Mouse (Mus musculus): ENCODE data around the gene Rb1. TPM values are rescaled to one million over a fixed set of nuclear protein-coding genes. Genes with fewer than 3 reads are reported as not detected.

Rb1 gene
- polyA plus RNA-seq, 1 experiment from 2014 or later: 21.8 TPM

DNA sequence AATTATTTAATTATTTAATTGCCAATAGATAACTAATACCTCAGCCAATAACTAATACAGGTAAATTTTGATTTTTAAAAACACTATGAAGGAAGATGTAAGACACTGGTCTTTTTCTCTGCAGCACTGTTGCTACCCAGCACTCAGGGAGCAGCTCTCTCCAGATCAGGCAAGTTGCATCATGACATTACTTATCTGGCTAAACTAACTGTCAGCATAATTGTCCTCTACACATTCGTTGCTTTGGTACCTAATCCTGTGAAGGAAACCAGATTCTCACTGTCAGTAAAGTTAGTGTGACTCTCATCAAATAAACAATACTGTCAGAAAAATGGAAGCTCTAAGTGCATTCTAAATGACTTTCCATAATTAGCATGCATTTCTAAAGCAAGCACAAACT lies 98.8 kb downstream of the Rb1 start:
- WGBS: 8% methylated on average over 1 of the region's 1 CpGs

GRCm38 (mm10) chr14:73226346-73226745 lies 99.3 kb downstream of the Rb1 start:
- Histone ChIP-seq H3K4me1 (replicated peaks; ENCODE audit: control insufficient read depth, insufficient read depth, low read length) (0 out of 2 replicates have a peak, but pooled peaks cover 1% of the 10 kb centered on the region), H3K4me2 (ENCODE audit: low read length) (no peak overlapping the region), H3K27me3 (replicated peaks; ENCODE audit: control insufficient read depth, insufficient read depth, low read length) (no peaks in the 10 kb centered on the region), H3K9ac (ENCODE audit: low read length) (no peak overlapping the region), H3K27ac (ENCODE audit: low read depth) (no peak overlapping the region), H3K4me3 (ENCODE audit: low read depth, low read length) (no peak overlapping the region), H3K36me3 (ENCODE audit: control insufficient read depth, insufficient read depth, low read length) (no peaks in the 10 kb centered on the region), H3K9me3 (ENCODE audit: control insufficient read depth, low read length) (no peaks in the 10 kb centered on the region)
- DNase-seq (ENCODE audit: low spot score) (no peak), ATAC-seq (replicated peaks; ENCODE audit: low FRiP score, low TSS enrichment, low read depth) (no peak)
- WGBS: 50% methylated on average over 3 of the region's 3 CpGs

More for the DNA sequence above, 98.8 kb downstream of the Rb1 start:
- ATAC-seq (replicated peaks; ENCODE audit: low FRiP score, low TSS enrichment, low read depth) (no peak), DNase-seq (ENCODE audit: low spot score) (no peak)
- H3K4me3 ChIP-seq (ENCODE audit: low read depth, low read length): no peak overlapping the region
- H3K4me1 ChIP-seq (replicated peaks; ENCODE audit: control insufficient read depth, insufficient read depth, low read length): 0 out of 2 replicates have a peak, but pooled peaks cover 4% of the 10 kb centered on the region
- no peak overlapping the region for H3K27ac ChIP-seq (ENCODE audit: low read depth)
- H3K36me3 ChIP-seq (ENCODE audit: control insufficient read depth, insufficient read depth, low read length): no peaks in the 10 kb centered on the region
- no peak overlapping the region for H3K4me2 ChIP-seq (ENCODE audit: low read length)
- H3K9me3 ChIP-seq (ENCODE audit: control insufficient read depth, low read length): no peaks in the 10 kb centered on the region
- no peaks in the 10 kb centered on the region for H3K27me3 ChIP-seq (replicated peaks; ENCODE audit: control insufficient read depth, insufficient read depth, low read length)
- no peak overlapping the region for H3K9ac ChIP-seq (ENCODE audit: low read length)

- no peak overlapping the region for H3K27ac ChIP-seq (ENCODE audit: low read depth)
- H3K4me1 ChIP-seq (replicated peaks; ENCODE audit: control insufficient read depth, insufficient read depth, low read length): no peaks in the 10 kb centered on the region
- H3K9me3 ChIP-seq (ENCODE audit: control insufficient read depth, low read length): no peaks in the 10 kb centered on the region
- H3K9ac ChIP-seq (ENCODE audit: low read length): no peak overlapping the region
- WGBS: 78% methylated on average over 9 of the region's 9 CpGs
- ATAC-seq (replicated peaks; ENCODE audit: low FRiP score, low TSS enrichment, low read depth): no peak
- DNase-seq (ENCODE audit: low spot score): no peak
- H3K4me3 ChIP-seq (ENCODE audit: low read depth, low read length): no peak overlapping the region
- no peaks in the 10 kb centered on the region for H3K36me3 ChIP-seq (ENCODE audit: control insufficient read depth, insufficient read depth, low read length)
- H3K27me3 ChIP-seq (replicated peaks; ENCODE audit: control insufficient read depth, insufficient read depth, low read length): no peaks in the 10 kb centered on the region
- H3K4me2 ChIP-seq (ENCODE audit: low read length): no peak overlapping the region
These were observed 103.2 kb downstream of the Rb1 start for GRCm38 (mm10) chr14:73222316-73222970.

GRCm38 (mm10) chr14:73217062-73217461 lies 108.6 kb downstream of the Rb1 start:
- Histone ChIP-seq H3K4me1 (replicated peaks; ENCODE audit: control insufficient read depth, insufficient read depth, low read length) (no peaks in the 10 kb centered on the region), H3K4me3 (ENCODE audit: low read depth, low read length) (no peak overlapping the region), H3K27ac (ENCODE audit: low read depth) (no peak overlapping the region), H3K4me2 (ENCODE audit: low read length) (no peak overlapping the region), H3K36me3 (ENCODE audit: control insufficient read depth, insufficient read depth, low read length) (peaks cover 7% of the 10 kb centered on the region; the same call in 1 of the 2 replicates), H3K9ac (ENCODE audit: low read length) (no peak overlapping the region), H3K27me3 (replicated peaks; ENCODE audit: control insufficient read depth, insufficient read depth, low read length) (no peaks in the 10 kb centered on the region), H3K9me3 (ENCODE audit: control insufficient read depth, low read length) (no peaks in the 10 kb centered on the region)
- WGBS: 91% methylated on average over 1 of the region's 1 CpGs
- ATAC-seq (replicated peaks; ENCODE audit: low FRiP score, low TSS enrichment, low read depth): no peak
- no peak for DNase-seq (ENCODE audit: low spot score)

- peaks cover 7% of the 10 kb centered on the region; the same call in 1 of the 2 replicates for H3K36me3 ChIP-seq (ENCODE audit: control insufficient read depth, insufficient read depth, low read length)
- no peak overlapping the region for H3K27ac ChIP-seq (ENCODE audit: low read depth)
- no peaks in the 10 kb centered on the region for H3K4me1 ChIP-seq (replicated peaks; ENCODE audit: control insufficient read depth, insufficient read depth, low read length)
- H3K4me3 ChIP-seq (ENCODE audit: low read depth, low read length): no peak overlapping the region
- H3K4me2 ChIP-seq (ENCODE audit: low read length): no peak overlapping the region
- no peaks in the 10 kb centered on the region for H3K9me3 ChIP-seq (ENCODE audit: control insufficient read depth, low read length)
- H3K9ac ChIP-seq (ENCODE audit: low read length): no peak overlapping the region
- no peak for DNase-seq (ENCODE audit: low spot score)
- 90% methylated on average over 5 of the region's 5 CpGs for WGBS
- H3K27me3 ChIP-seq (replicated peaks; ENCODE audit: control insufficient read depth, insufficient read depth, low read length): no peaks in the 10 kb centered on the region
- ATAC-seq (replicated peaks; ENCODE audit: low FRiP score, low TSS enrichment, low read depth): no peak
These were observed 114.1 kb downstream of the Rb1 start for GRCm38 (mm10) chr14:73211477-73211876.

DNA sequence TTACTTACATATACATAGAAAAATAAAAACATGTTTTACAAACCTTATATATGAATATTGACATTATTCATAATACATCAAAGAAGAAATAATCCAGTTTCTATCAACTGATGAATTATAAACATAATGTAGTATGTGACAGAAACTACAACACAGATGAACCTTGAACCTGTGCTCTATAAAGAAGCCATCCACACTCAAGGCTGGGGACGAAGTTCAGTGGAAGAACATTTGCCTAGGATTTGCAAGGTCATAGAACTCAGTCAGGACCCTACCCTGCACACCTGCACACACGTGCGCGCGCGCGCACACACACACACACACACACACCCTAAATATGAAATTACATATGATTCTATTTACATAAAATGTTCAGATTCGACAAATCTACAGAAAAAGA lies 115.4 kb downstream of the Rb1 start:
- no peak for DNase-seq (ENCODE audit: low spot score)
- ATAC-seq (replicated peaks; ENCODE audit: low FRiP score, low TSS enrichment, low read depth): no peak

DNA sequence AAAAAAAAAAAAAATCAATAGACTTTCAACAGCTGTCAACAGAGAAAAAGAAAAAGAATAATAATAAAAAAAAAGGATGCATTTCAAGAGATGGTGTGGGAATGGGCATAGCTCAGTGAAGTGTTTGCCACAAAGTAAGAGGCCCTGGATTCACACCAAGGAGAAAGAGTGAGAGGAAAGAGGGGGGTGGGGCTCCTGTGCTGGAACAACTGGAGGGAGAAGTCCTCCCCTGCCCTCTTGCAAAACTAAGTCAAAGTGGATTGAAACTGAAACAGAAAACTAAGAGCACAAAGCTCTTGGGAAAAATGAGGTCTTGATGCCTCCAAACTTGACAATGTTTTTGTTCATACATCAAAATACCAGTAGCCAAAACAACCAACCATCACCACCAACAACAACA lies 116.4 kb downstream of the Rb1 start:
- no peaks in the 10 kb centered on the region for H3K9me3 ChIP-seq (ENCODE audit: control insufficient read depth, low read length)

More for the DNA sequence above, 115.4 kb downstream of the Rb1 start:
- H3K27ac ChIP-seq (ENCODE audit: low read depth): no peak overlapping the region
- H3K27me3 ChIP-seq (replicated peaks; ENCODE audit: control insufficient read depth, insufficient read depth, low read length): no peaks in the 10 kb centered on the region
- 94% methylated on average over 8 of the region's 8 CpGs for WGBS
- H3K9me3 ChIP-seq (ENCODE audit: control insufficient read depth, low read length): no peaks in the 10 kb centered on the region
- no peak overlapping the region for H3K9ac ChIP-seq (ENCODE audit: low read length)
- no peaks in the 10 kb centered on the region for H3K36me3 ChIP-seq (ENCODE audit: control insufficient read depth, insufficient read depth, low read length)
- H3K4me1 ChIP-seq (replicated peaks; ENCODE audit: control insufficient read depth, insufficient read depth, low read length): no peaks in the 10 kb centered on the region
- H3K4me3 ChIP-seq (ENCODE audit: low read depth, low read length): no peak overlapping the region
- H3K4me2 ChIP-seq (ENCODE audit: low read length): no peak overlapping the region

DNA sequence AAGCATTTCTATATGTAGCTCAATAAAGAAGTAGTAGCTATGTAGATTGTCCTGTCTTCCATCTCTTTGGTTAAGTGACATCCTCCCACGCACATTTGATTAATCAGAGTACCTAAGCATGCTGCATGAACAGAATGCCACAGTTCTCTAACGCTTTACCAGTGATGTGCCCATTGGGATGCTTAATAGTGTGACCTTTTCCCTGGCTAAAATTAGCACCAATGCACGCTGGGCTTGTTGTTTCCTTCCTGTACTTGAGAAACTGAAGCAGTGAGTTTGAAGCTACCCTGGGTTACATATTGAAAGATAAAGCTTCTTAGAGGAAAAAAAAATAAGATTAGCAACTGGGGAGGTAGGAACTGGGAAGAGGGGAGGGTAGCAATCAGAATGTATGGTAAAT lies 121.6 kb downstream of the Rb1 start:
- no peak for ATAC-seq (replicated peaks; ENCODE audit: low FRiP score, low TSS enrichment, low read depth)
- Histone ChIP-seq H3K9ac (ENCODE audit: low read length) (no peak overlapping the region), H3K9me3 (ENCODE audit: control insufficient read depth, low read length) (no peaks in the 10 kb centered on the region), H3K36me3 (ENCODE audit: control insufficient read depth, insufficient read depth, low read length) (no peaks in the 10 kb centered on the region), H3K4me3 (ENCODE audit: low read depth, low read length) (no peak overlapping the region), H3K27me3 (replicated peaks; ENCODE audit: control insufficient read depth, insufficient read depth, low read length) (no peaks in the 10 kb centered on the region), H3K4me2 (ENCODE audit: low read length) (no peak overlapping the region), H3K4me1 (replicated peaks; ENCODE audit: control insufficient read depth, insufficient read depth, low read length) (no peaks in the 10 kb centered on the region), H3K27ac (ENCODE audit: low read depth) (no peak overlapping the region)
- WGBS: 66% methylated on average over 3 of the region's 3 CpGs
- no peak for DNase-seq (ENCODE audit: low spot score)

More for the DNA sequence above, 116.4 kb downstream of the Rb1 start:
- Histone ChIP-seq H3K4me1 (replicated peaks; ENCODE audit: control insufficient read depth, insufficient read depth, low read length) (no peaks in the 10 kb centered on the region), H3K27ac (ENCODE audit: low read depth) (no peak overlapping the region), H3K27me3 (replicated peaks; ENCODE audit: control insufficient read depth, insufficient read depth, low read length) (no peaks in the 10 kb centered on the region), H3K36me3 (ENCODE audit: control insufficient read depth, insufficient read depth, low read length) (no peaks in the 10 kb centered on the region), H3K4me2 (ENCODE audit: low read length) (no peak overlapping the region), H3K4me3 (ENCODE audit: low read depth, low read length) (no peak overlapping the region), H3K9ac (ENCODE audit: low read length) (no peak overlapping the region)
- ATAC-seq (replicated peaks; ENCODE audit: low FRiP score, low TSS enrichment, low read depth) (no peak), DNase-seq (ENCODE audit: low spot score) (no peak)

DNA sequence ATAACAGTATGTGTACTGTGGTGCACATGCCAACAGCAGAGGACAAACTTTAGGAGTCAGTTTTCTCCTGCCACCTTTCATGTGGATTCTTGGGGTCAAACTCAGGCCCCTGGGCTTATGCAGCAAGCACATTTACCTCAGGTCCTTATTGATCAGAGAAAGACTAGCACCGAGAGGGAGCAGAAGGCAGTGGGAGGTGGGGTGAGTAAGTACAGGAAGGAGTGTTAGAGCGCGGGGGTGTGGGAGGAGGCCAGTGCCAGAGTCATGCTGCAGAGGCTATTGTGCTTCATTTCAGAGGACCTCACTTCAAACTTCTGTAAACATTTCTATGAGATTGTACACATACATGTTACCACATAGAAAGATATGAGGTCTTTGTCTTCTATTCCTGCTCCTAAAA lies 124.2 kb downstream of the Rb1 start:
- Histone ChIP-seq H3K9ac (ENCODE audit: low read length) (no peak overlapping the region), H3K9me3 (ENCODE audit: control insufficient read depth, low read length) (no peaks in the 10 kb centered on the region), H3K27me3 (replicated peaks; ENCODE audit: control insufficient read depth, insufficient read depth, low read length) (no peaks in the 10 kb centered on the region), H3K4me3 (ENCODE audit: low read depth, low read length) (no peak overlapping the region), H3K4me1 (replicated peaks; ENCODE audit: control insufficient read depth, insufficient read depth, low read length) (no peaks in the 10 kb centered on the region), H3K4me2 (ENCODE audit: low read length) (no peak overlapping the region), H3K27ac (ENCODE audit: low read depth) (no peak overlapping the region), H3K36me3 (ENCODE audit: control insufficient read depth, insufficient read depth, low read length) (no peaks in the 10 kb centered on the region)
- no peak for DNase-seq (ENCODE audit: low spot score)
- no peak for ATAC-seq (replicated peaks; ENCODE audit: low FRiP score, low TSS enrichment, low read depth)
- 39% methylated on average over 3 of the region's 3 CpGs for WGBS
